Mouse (Mus musculus) embryonic fibroblast, embryonic 13.5 days (primary cell): ENCODE results near the gene Tmem132c.

ENCODE experiments used
- CTCF ChIP-seq: IDR thresholded peaks from 2 replicates; pipeline ENCODE4 v1.5.1; 2011; ENCODE audit warnings: mild to moderate bottlenecking, control low read depth, low read length, moderate library complexity, borderline replicate concordance; ENCODE audit not compliant: insufficient read depth
- POLR2A ChIP-seq: IDR thresholded peaks from 2 replicates; pipeline ENCODE4 v1.6.1; 2011; ENCODE audit warnings: low read depth, mild to moderate bottlenecking, control low read depth, low read length, moderate library complexity

DNA sequence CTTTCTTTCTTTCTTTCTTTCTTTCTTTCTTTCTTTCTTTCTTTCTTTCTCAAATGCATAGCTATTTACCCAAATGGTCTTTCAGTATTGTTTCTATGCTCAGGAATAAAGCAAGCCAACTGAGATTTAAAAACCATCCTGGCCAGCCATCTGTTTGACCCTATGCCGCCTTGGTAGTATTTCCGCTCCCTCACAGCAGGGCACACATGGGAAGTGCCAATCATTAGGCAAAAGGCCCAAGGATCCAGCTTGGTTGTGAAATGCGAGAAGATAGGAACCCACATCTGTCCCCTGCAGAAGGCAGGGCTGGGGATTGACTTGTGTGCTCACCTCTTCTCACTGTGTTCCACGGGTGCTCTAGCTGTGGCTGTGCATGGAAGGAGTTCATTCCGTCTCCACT, 64.1 kb downstream of the Tmem132c start:
- TF ChIP-seq POLR2A (no peak), CTCF (no peak)
